Mouse (Mus musculus): Measurements from ENCODE around the gene AB124611.
"Not testable (repeated sequence)": the region's sequence is repeated elsewhere in the genome, so short reads cannot be mapped to it uniquely, and the experiment has no call there.

Gene AB124611
- long read RNA-seq, experiment 1, partial matches to known transcripts, result 0 of 4 reads
- long read RNA-seq, experiment 1, other reads (novel, unspliced or antisense), result 0 of 4 reads
- long read RNA-seq, experiment 2, partial matches to known transcripts, result 0 of 4 reads
- long read RNA-seq, experiment 2, other reads (novel, unspliced or antisense), result 0 of 4 reads

- intact Hi-C loops (cut with DNase I), result no loop called here
Observed at GRCm38 (mm10) chr9:21525937-21526633, at the start of gene AB124611. Gene AB124611, plus strand, starts transcription at chr9:21526176.

- intact Hi-C loops (cut with DNase I), result no loop called here
Observed at GRCm38 (mm10) chr9:21477707-21478106, 48.3 kb upstream of the AB124611 start.

DNA sequence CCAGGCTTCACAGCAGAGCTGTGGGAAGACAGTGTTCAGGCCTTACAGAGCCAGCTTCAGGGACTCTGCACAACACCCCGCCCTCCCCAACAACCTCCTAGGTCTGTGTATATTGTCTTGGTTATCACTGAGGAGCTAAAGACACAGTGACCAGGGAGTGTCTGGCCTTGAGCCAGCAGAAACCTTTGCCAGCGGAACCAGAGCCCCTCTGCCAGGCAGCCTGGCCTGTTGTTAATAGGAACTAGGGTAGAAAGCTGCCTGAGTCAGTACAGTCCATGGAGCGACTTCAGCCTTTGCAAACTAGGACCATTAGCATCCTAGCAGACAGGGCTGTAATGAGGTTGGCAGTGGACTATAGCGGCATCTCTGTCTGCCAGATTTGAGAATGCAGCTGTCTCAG lies 41.9 kb upstream of the AB124611 start:
- intact Hi-C loops (cut with DNase I), result no loop called here

DNA sequence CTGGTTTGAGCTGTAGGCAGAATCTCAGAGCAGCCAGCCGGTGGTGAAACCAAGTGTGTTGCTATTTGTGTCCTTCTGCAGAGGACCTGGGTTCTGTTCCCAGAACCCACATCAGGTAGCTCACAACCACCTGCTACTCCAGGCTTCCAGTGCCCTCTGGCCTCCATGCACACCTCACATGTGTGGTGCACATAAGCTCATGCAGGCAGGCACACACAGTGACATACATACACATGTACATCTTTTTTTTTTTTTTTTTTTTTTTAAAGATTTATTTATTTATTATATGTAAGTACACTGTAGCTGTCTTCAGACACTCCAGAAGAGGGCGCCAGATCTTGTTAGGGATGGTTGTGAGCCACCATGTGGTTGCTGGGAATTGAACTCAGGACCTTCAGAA lies 37.7 kb upstream of the AB124611 start:
- intact Hi-C loops (cut with DNase I), result not testable (repeated sequence)

- intact Hi-C loops (cut with DNase I), result no loop called here
Observed at GRCm38 (mm10) chr9:21490696-21491095, 35.3 kb upstream of the AB124611 start.

DNA sequence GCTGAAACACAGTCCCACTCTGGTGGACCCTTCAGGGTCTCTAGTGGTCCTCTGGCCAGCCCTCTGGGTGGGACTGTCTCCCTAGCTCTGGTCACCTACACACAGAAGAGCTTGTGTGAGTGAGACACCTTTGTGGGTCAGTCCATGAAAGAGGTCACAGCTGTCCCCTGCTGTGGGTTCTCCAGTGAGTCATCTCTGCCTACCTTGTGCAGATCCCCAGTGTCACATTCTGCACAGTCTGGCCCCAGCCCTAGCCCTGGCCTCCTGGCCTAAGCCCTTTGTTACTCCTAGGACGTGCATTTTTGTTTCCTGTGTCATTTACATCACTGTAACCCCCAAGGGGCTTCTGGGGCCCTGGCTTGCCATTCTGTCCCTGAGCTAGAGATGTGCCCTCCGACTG lies 32.1 kb upstream of the AB124611 start:
- intact Hi-C loops (cut with DNase I), result no loop called here

DNA sequence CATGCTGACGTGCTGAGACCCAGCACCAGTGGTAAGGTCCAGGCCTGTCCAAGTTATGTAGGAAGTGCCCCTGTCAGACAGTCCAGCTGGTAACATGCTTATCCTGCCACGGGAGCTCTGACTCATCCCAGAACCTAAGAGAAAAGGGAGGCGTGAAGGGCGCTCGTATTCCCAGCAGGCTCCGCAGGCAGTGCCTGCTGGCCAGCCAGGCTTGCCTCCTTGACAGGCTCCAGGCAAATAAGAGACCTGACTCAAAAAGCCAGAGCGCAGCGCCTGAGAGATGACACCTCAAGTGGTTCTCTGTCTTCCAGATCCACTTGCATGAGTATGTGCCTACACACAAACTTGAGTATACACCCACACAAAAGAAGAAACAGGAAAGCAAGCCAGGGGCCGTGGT lies 31.2 kb upstream of the AB124611 start:
- intact Hi-C loops (cut with DNase I), result no loop called here

DNA sequence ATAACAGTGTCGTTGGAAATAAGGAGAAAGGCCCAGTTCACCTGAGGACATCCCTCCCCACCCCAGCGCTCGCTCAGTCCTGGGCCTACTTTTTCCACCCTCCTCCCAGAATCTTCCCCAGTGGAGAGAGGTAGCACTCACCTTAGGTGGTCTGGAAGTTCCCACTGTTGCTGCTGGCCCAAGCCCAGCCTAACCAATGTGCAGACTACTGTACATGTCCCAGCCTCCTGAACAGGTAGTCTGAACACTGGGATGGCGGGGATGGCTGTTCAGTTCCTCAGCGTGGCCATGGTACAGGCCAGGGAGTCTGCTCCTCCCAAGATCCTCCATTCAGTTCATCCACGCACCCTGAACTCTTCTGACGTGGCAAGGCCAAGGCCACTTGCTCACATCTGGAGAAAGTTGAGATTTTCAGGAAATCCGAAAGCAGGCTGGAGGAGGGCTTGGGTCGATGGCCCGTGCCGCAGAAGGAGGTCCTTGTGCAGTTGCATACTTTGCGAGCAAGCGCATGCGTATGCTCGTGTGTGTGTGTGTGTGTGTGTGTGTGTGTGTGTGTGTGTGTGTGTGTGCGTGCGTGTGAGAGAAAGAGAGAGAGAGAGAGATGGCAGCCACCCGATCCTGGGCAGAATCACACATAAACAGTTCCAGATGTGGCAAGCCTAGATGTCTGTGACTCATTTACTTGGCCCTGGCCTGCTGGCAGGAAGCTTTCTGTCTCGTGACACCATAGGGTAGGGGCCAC lies 29.5 kb upstream of the AB124611 start:
- intact Hi-C loops (cut with DNase I), result no loop called here

GRCm38 (mm10) chr9:21497050-21497542 lies 28.9 kb upstream of the AB124611 start:
- intact Hi-C loops (cut with DNase I), result no loop called here

DNA sequence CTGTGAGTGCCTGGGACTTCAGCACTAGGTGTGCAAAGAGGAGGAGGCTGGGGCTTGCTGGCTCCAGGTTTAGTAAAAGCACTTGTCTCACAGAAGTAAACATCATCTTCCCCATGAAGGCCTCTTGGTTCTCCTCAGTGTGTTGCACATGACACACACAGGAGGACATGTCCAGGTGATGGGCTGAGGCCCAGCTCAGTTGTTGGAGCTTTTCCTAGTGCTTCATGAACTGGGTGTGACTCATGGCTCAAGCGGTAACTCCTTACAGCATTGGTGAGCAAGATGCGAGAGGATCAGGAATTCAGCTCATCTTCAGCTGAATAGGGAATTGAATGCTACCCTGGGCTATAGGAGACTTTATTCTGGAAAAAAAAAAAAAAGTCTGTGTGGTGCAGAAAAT lies 28.3 kb upstream of the AB124611 start:
- intact Hi-C loops (cut with DNase I), result no loop called here

- intact Hi-C loops (cut with DNase I), result no loop called here
Observed at GRCm38 (mm10) chr9:21498284-21498902, 27.6 kb upstream of the AB124611 start.

DNA sequence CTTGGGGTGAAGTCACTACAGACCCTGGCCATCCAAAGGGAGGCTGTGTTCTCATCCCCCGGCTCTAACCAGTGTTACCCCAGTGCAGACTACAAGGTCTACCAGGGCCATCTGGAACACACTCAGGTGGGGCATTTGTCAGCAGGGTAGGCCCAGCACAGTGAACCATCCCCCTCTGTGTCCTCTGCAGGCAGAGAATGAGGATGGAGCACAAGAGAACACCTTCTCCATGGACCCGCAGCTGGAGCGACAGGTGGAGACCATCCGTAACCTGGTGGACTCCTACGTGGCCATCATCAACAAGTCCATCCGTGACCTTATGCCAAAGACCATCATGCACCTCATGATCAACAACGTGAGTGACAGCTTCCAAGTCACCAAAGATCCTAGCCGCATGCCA lies 22.6 kb upstream of the AB124611 start:
- intact Hi-C loops (cut with DNase I), result no loop called here

DNA sequence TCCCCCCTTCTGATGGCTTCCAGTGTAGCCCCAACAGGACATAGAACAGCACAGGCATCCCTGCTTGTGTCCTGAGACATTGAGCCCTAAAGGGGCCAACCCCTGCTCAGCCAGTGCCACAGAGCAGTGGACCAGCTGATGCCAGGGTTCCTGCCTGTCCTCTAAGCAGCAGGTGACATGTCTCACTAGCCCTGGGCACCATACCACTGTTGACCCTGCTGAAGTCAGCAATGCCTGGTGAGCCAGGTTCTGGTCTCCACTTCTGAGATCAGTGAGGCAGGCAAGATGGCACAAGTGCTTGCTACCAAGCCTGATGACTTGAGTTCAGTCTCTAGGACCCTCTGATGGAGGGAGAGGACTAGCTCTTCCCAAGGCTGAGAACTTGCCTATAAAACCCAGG lies 20.2 kb upstream of the AB124611 start:
- intact Hi-C loops (cut with DNase I), result no loop called here

DNA sequence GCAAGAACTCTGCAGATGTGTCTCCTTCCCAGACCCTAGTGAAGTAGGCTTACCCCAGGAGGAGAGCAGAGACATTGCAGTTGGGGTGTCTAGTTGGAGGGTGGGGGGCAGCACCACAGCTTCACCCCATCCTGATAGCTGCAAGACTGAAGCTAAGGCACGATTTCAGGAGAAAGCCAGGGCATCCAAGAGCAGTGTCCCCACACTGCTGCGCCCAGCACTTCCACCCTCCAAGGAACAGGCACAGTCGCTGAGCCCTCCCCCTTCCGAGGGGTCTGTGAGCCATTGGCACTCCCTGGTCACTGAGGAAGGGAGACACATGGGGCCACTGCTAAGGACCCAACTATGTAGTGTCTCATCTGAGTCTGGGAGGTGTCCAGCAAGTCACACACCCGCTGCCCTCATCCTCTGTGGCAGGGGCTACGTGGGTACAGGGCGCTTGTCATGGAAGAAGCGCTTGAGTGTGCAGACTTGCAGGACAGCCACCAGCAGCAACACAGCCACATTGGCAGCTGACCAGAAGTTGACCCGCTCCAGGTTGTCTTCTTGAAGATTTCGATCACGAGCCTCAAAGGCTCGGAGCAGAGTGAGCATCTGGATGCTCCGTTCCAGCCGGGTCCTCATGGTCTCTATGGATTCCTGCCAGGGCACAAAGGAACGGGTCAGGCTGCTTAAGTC lies 18.1 kb upstream of the AB124611 start:
- intact Hi-C loops (cut with DNase I), result no loop called here

GRCm38 (mm10) chr9:21508871-21509404 lies 17.0 kb upstream of the AB124611 start:
- intact Hi-C loops (cut with DNase I), result no loop called here

DNA sequence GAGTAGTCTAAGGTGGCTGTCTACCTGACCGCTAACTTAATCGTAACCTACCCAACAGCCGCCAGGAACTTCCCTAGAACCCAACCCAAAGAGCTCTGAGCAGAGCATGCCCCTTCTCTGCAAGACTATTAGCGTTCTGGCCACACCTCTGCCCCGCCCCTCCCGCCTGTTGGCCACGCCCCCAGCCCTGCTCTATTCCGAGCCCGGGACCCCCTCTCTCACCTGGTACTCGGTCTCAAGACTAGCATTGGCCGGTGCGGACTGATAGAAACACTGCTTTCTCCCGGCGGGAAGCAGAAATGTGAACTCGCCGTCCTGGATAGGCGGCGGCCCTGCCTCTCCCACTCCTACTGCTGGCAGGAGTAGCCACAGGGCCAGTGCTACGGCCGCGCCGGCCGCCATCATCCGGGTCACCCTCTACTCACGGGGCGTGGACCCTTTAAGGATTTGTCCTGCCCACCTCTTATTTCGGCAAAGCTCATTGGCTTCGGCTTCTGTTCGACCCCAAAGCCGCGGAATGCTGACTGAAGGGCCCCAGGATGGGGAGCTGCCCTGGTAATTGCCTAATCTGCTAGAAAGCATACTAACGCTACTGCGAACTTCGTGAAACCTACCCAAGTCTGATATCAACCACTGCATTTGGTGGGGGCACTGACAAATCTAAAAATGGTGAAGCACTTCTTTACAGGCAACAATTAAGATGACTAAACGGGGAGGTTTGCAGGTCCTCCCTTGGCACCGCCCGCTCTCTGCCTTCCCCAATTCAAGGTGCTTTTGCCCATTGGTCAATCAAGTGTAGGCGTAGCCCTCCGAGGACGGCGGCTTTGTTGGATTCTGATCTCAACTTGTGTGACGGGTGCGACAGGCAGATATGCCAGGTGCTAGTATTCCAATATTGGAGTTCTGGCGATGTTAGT lies 15.9 kb upstream of the AB124611 start, which contains the start of gene Tmed1:
Tmed1 (minus strand) TSS at position 481 of the 917 bp plus-strand sequence.
- intact Hi-C loops (cut with DNase I), result no loop called here

GRCm38 (mm10) chr9:21510689-21511015 lies 15.3 kb upstream of the AB124611 start:
- intact Hi-C loops (cut with DNase I), result no loop called here

GRCm38 (mm10) chr9:21511052-21511451 lies 14.9 kb upstream of the AB124611 start:
- intact Hi-C loops (cut with DNase I), result no loop called here

- intact Hi-C loops (cut with DNase I), result no loop called here
Observed at GRCm38 (mm10) chr9:21513466-21513865, 12.5 kb upstream of the AB124611 start.

GRCm38 (mm10) chr9:21517947-21518495 lies 8.0 kb upstream of the AB124611 start:
- intact Hi-C loops (cut with DNase I), result no loop called here

All from adrenal gland (tissue).